Mouse (Mus musculus): ENCODE results near the gene Dcx.

Gene Dcx

DNA sequence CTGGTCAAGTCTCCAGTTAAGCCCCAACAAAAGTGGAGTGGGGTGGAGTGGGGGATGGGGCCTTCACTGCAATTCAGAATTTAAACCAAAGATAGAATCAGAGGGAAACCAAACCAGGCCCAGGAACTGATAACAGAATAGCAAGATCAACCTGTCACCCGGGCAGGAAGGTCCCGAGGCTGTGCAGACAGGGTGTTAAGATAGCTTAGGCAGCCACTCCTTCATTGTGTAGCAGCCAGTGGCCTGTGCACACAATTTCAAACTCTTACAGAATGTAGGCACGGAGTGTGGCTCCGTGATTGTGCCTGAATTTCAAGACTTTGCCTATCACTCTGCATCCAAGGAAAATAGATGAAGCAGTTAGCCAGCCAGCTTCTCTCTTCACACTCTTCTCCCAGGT lies 106.6 kb downstream of the Dcx start:
- no peak for DNase-seq (ENCODE audit: low spot score in 2 of 2)

DNA sequence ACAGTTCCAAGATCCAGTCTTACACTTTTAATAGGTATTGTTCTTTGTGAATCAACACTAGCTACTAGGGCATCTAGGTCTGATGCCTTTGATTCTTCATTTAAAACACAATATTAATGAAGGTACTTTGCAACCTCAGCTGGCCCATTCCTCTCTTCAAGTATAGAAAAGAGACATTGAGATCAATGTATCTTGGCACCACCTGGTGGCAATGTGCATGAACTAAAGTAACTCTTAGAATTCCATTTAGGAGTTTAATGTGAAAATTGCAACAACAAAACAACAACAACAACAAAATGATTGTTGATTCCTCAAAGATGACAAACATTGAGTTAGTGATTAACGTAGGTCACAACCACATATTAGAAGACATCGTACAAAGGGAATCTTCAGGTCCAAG lies 114.2 kb downstream of the Dcx start:
- DNase-seq (ENCODE audit: low spot score in 2 of 2) = no peak

- DNase-seq (ENCODE audit: low spot score in 2 of 2) = no peak
Measured at GRCm38 (mm10) chrX:143815948-143816347, 117.2 kb downstream of the Dcx start.
